Mouse (Mus musculus) heart, postnatal 0 days (tissue): Measurements from ENCODE around the gene D430019H16Rik. TPM values are rescaled to one million over a fixed set of nuclear protein-coding genes. Genes with fewer than 3 reads are reported as not detected.
A peak's percentile ranks its signal among the peaks of the same experiment; 100 is the strongest.

ENCODE experiments used
- ATAC-seq: fragments of 200-750 bp; cut with Nextera tagmentation; 2 replicates; pipeline ENCODE4 v1.8.0; 2017; ENCODE audit warnings: low read depth, moderate number of reproducible peaks, moderate library complexity; ENCODE audit not compliant: insufficient read depth
- DNase-seq: peaks from one replicate; pipeline ENCODE4 v3.0.0-alpha.2; 2016; ENCODE audit warnings: low spot score
- H3K27ac ChIP-seq: fragments of 300-500 bp; sonication (generic); 2 replicates; pipeline ENCODE4 v1.5.1; 2014; ENCODE audit warnings: low read depth, mild to moderate bottlenecking
- H3K27me3 ChIP-seq: fragments of 300-500 bp; sonication (generic); 2 replicates; pipeline ENCODE4 v1.6.1; 2014; ENCODE audit warnings: low read length, mixed read lengths; ENCODE audit not compliant: control insufficient read depth, insufficient read depth
- H3K36me3 ChIP-seq: fragments of 300-500 bp; sonication (generic); replicated peaks from 2 replicates; pipeline ENCODE4 v1.6.1; 2014; ENCODE audit warnings: low read length, mixed read lengths; ENCODE audit not compliant: control insufficient read depth, insufficient read depth
- H3K4me1 ChIP-seq: fragments of 300-500 bp; sonication (generic); 2 replicates; pipeline ENCODE4 v1.6.1; 2014; ENCODE audit warnings: antibody characterized with exemption; ENCODE audit not compliant: control insufficient read depth, insufficient read depth
- H3K4me2 ChIP-seq: fragments of 300-500 bp; sonication (generic); 2 replicates; pipeline ENCODE4 v1.6.1; 2014; ENCODE audit warnings: low read depth, mild to moderate bottlenecking, low read length, moderate library complexity
- H3K4me3 ChIP-seq: fragments of 300-500 bp; sonication (generic); 2 replicates; pipeline ENCODE4 v1.5.1; 2014; ENCODE audit warnings: low read depth, low read length
- H3K9ac ChIP-seq: fragments of 300-500 bp; sonication (generic); replicated peaks from 2 replicates; pipeline ENCODE4 v1.6.1; 2014; ENCODE audit warnings: low read depth, low read length, mixed read lengths
- H3K9me3 ChIP-seq: fragments of 300-500 bp; sonication (generic); replicated peaks from 2 replicates; pipeline ENCODE4 v1.6.1; 2016; ENCODE audit warnings: low read length; ENCODE audit not compliant: control insufficient read depth
- CTCF ChIP-seq: IDR thresholded peaks from 2 replicates; pipeline ENCODE4 v1.5.1; 2016; ENCODE audit warnings: antibody characterized with exemption, control low read depth, low read depth
- EP300 ChIP-seq: IDR thresholded peaks from 2 replicates; pipeline ENCODE4 v1.6.1; 2016; ENCODE audit warnings: antibody characterized with exemption, low read depth
- WGBS: fragments of 180-500 bp; shearing (Covaris S2); extraction: QIAGEN DNeasy Blood & Tissue Kit; methylation state at CpG from one replicate; pipeline ENCODE4 v1.1.7; 2014; 5-methylcytosine and 5-hydroxymethylcytosine counted together
- polyA plus RNA-seq: library from polyadenylated mRNA; unstranded; fragments of >200 nt; fragmentation: Nextera tagmentation; extraction: Ambion mirVana; gene quantifications from 2 replicates; pipeline ENCODE4 v1.2.1, GENCODE M21; 2015
- total RNA-seq: library from RNA; depleted of rRNA; stranded (reverse); fragments of >200 nt; gene quantifications from 2 replicates; pipeline ENCODE4 v1.2.3, GENCODE M21; 2014; ENCODE audit warnings: low replicate concordance

Gene D430019H16Rik
- total and polyA plus RNA-seq, 2 experiments from 2014 or later = 0.08 to 0.34 TPM

GRCm38 (mm10) chr12:105526829-105527228 is 73.2 kb downstream of the D430019H16Rik start:
- H3K9me3 ChIP-seq = no peaks in the 10 kb centered on the region
- no peaks in the 10 kb centered on the region for H3K36me3 ChIP-seq
- no peaks in the 10 kb centered on the region for H3K27me3 ChIP-seq
- peaks cover 10% of the 10 kb centered on the region; the same call in 1 of the 2 replicates for H3K4me1 ChIP-seq
- ATAC-seq = peak; percentile 36
- H3K4me2 ChIP-seq = no peak overlapping the region
- 45% methylated on average over 5 of the region's 5 CpGs for WGBS
- DNase-seq = no peak
- H3K9ac ChIP-seq = no peak overlapping the region
- no peak overlapping the region for H3K4me3 ChIP-seq
- peak overlapping the region; percentile 35 for H3K27ac ChIP-seq
- TF ChIP-seq CTCF = no peak
- no peak for TF ChIP-seq EP300

DNA sequence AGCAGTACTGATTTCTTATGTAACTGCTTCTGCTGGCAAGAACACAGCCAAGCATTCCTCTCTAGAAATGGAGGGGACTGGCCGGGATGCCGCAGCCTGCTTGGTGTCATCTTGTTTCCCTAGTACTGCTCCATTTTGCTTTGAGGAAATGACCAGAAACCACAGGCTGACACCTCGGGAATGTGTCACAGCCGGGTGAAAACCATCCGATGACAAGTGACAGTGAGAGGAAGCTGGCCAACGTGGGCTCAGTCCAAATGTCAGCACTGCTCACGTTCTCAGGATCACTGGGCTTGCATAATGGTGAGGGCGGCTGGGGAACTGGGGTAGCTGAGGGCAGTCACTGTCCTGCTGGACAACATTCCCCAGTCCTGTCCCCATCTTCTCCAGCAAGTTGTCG is 75.9 kb downstream of the D430019H16Rik start:
- ATAC-seq = no peak
- no peak for TF ChIP-seq EP300
- TF ChIP-seq CTCF = no peak
- Histone ChIP-seq H3K27me3 (no peaks in the 10 kb centered on the region), H3K4me3 (no peak overlapping the region), H3K9ac (no peak overlapping the region), H3K27ac (no peak overlapping the region), H3K4me1 (peaks cover 10% of the 10 kb centered on the region; the same call in 1 of the 2 replicates), H3K9me3 (no peaks in the 10 kb centered on the region), H3K4me2 (no peak overlapping the region), H3K36me3 (no peaks in the 10 kb centered on the region)
- 29% methylated on average over 9 of the region's 9 CpGs for WGBS
- no peak for DNase-seq

- WGBS = 51% methylated on average over 8 of the region's 8 CpGs
- Histone ChIP-seq H3K9ac (no peak overlapping the region), H3K4me1 (peaks cover 3% of the 10 kb centered on the region), H3K27me3 (no peaks in the 10 kb centered on the region), H3K36me3 (no peaks in the 10 kb centered on the region), H3K27ac (no peak overlapping the region), H3K4me2 (no peak overlapping the region), H3K9me3 (no peaks in the 10 kb centered on the region), H3K4me3 (no peak overlapping the region)
- TF ChIP-seq CTCF = no peak
- no peak for ATAC-seq
- no peak for DNase-seq
Measured at GRCm38 (mm10) chr12:105531724-105532371, 78.2 kb downstream of the D430019H16Rik start.

GRCm38 (mm10) chr12:105534842-105535241 is 81.2 kb downstream of the D430019H16Rik start:
- Histone ChIP-seq H3K4me2 (no peak overlapping the region), H3K9ac (no peak overlapping the region), H3K4me3 (no peak overlapping the region), H3K36me3 (no peaks in the 10 kb centered on the region), H3K9me3 (peaks cover 6% of the 10 kb centered on the region; the same call in 1 of the 2 replicates), H3K27me3 (no peaks in the 10 kb centered on the region), H3K27ac (no peak overlapping the region), H3K4me1 (no peaks in the 10 kb centered on the region; the same call in 1 of the 2 replicates)
- DNase-seq = no peak
- 84% methylated on average over 4 of the region's 4 CpGs for WGBS
- ATAC-seq = no peak
- no peak for TF ChIP-seq CTCF
- TF ChIP-seq EP300 = no peak

DNA sequence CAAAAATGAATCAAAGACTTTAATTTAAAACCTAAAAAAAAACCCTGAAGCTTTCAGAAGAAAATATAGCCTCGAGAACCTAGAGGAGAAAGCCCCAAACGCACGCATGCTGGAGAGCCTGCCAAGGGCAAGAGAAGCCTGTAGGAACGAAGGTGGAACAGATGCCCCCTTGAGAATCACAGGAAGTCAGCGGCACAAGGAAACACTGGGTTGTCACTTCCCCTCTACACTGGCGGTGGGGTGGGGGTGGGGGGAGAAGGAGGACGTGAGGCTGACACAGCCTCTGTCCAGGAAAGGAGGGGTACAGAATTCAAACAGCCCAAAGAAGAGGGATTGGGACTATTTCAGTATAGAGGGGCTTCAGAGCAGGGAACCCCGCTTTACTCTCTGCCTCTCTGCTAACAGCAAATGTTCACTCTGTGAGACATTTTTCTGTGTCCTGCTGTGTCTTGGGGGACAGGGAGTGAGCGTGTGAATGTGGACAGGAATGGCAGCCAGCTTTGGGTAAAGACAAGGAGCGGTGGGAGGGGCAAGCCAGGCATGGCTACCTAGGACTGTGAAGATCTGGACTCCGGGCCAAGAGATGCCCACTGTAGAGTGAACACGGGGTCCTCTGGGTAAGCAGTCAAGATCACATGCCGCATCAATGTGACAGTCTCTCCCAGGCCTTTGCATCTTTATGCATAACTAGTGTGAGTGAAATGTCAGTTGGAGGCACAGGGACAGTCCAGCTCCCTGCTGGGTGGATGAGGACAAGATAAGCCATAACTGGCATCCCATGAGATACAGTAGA is 82.5 kb downstream of the D430019H16Rik start:
- H3K36me3 ChIP-seq = no peaks in the 10 kb centered on the region
- no peak overlapping the region for H3K4me3 ChIP-seq
- H3K9me3 ChIP-seq = peaks cover 6% of the 10 kb centered on the region; the same call in 1 of the 2 replicates
- WGBS = 64% methylated on average over 13 of the region's 13 CpGs
- no peak overlapping the region for H3K9ac ChIP-seq
- no peaks in the 10 kb centered on the region; the same call in 1 of the 2 replicates for H3K4me1 ChIP-seq
- H3K27ac ChIP-seq = no peak overlapping the region
- no peak overlapping the region for H3K4me2 ChIP-seq
- ATAC-seq = no peak
- no peaks in the 10 kb centered on the region for H3K27me3 ChIP-seq
- DNase-seq = no peak
- TF ChIP-seq EP300 = no peak
- no peak for TF ChIP-seq CTCF
